8 mouse cellular contexts compared by ENCODE assay signal in the genomic region with DNA sequence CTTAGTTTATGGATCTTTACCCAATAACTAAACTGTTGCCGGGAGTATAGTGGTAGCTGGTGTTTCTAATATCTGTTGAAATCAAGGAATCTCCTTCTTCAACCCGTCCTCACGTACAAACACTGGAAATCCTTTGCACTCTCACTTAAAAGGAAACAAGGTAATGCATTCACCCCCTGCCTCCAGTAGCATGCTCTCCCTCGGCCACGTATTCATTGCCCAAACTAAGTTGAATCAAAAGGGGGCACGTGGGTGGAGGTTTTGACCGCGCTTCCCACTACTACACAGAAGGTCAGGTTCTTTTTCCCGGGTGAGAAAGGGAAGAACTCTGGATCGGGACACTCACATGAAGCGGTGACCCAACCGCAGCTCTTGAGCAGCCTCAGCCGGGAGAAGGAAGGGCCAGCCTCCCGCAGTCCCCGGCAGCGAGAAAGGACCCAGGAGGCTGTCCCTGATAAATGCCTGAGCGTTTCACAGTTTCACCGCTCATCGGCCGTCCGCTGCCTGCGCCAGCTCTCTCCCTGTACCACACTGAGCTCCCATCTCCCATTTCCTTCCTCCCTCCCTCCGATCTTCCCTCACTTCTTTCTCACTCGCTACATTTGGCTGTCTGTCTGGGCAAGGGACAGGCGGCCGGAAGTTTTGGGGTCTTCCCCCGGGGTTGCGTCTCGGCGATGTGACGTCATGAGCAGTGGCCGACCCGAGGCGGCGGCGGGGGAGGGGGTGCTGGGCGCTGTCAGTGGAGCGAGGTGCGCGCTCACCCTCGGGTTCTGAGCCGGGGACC. TPM values are rescaled to one million over a fixed set of nuclear protein-coding genes. Genes with fewer than 3 reads are reported as not detected.
DNase-seq lines count a peak whose midpoint lies in the region; ATAC-seq lines count a peak whose summit lies in the region.

A gene (plus strand): TSS at position 698 of the 784 bp plus-strand sequence.

- peak; percentile 95 for DNase-seq in adipocyte (ENCODE audit: low spot score)
- DNase-seq in embryo, embryonic 10 days (ENCODE audit: low spot score): peak; percentile 94
- peak; percentile 90 for DNase-seq in gastrocnemius, postnatal 10 days
- DNase-seq in induced T-regulatory cell, adult 2 months (ENCODE audit: low read depth): peak; percentile 96
- DNase-seq in left cerebral cortex, adult 9 months (ENCODE audit: low spot score in 2 of 2): peak; percentile 82 to 94
- peak; percentile 93 for DNase-seq in right cerebral cortex, postnatal 14 days
- DNase-seq in urinary bladder, postnatal 36 days (ENCODE audit: low spot score in 2 of 2): peak; percentile 92 to 93

- ATAC-seq in megakaryocyte progenitor cell, adult 5-6 weeks (replicated peaks; ENCODE audit: poor library complexity): peak; percentile 92

RNA-seq across cellular contexts. Expression of the gene that starts here (rescaled TPM):
- 10 to 100 TPM; 11.0 to 11.1 TPM for total RNA-seq in gastrocnemius, postnatal 10 days (2021)
- 15.8 and 16.2 TPM in 2 replicates for total RNA-seq in megakaryocyte progenitor cell, adult 5-6 weeks (2015)
- total RNA-seq in megakaryocyte progenitor cell, adult 5-6 weeks (2017): 16.4 and 17.8 TPM in 2 replicates

Comparison
In these comparisons a context has a peak if more than half of its experiments do, and no peak if none do; other contexts are left out.
1. Peak in every context shown above with its lines: DNase-seq and ATAC-seq.